Mouse (Mus musculus): Measurements from ENCODE around the gene Rhebl1. TPM values are rescaled to one million over a fixed set of nuclear protein-coding genes. Genes with fewer than 3 reads are reported as not detected.

Gene Rhebl1
- polyA plus RNA-seq, 1 experiment from 2014 or later = 9.4 TPM

DNA sequence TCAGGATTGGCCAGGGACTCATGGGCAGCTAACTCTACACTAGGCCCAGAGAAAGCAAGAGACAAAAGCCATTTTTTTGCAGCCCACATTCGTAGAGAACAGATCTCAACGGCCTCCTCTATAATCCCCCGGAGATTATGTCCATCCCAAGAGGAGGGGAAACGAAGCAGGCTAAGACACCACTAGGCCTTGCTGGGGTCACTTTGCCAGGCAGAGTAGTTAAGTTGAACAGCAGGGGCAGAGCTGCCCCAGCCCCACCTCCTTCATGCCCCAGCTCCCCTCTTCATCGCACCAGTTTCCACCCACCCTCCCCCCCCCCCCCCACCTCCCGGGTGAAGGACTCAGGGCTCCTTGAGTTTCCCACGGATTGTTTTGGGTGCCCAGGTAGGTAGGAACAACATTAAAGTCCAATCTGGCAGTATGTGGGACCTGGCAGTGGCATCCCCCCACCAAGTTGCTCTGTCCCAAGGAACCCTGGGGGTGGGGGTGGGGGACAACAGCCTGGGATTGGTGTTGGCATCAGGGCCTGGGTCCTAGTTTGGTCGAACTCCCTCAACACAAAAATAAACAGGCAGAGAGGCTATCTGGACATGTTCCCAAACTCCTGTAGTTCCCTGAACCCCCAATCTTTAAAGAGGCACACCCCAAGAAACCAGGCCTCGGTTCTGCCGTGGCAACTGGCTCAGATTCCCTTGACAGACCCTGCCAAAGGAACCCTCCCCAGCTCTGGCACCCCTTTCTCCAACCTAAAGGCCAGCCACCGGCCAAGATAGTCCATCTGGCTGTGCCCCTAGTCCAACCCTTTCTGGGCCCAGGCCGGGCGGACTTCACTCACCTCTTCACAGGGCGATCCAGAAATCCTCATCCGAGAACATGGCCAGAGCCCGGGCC is 23.9 kb downstream of the Rhebl1 start:
- H3K4me3 ChIP-seq (ENCODE audit: low read depth, low read length) = peak overlapping the region; percentile 87
- under 1% methylated on average over 14 of the region's 16 CpGs for WGBS
- no peaks in the 10 kb centered on the region for H3K27me3 ChIP-seq (replicated peaks; ENCODE audit: control insufficient read depth, insufficient read depth, low read length)
- H3K9ac ChIP-seq (ENCODE audit: low read depth, low read length) = peak overlapping the region; percentile 98
- H3K9me3 ChIP-seq (ENCODE audit: control insufficient read depth) = no peaks in the 10 kb centered on the region
- no peak for ATAC-seq
- H3K4me2 ChIP-seq (replicated peaks; ENCODE audit: low read depth) = peak overlapping the region; percentile 86
- H3K36me3 ChIP-seq (ENCODE audit: control insufficient read depth, insufficient read depth) = peaks cover 14% of the 10 kb centered on the region
- peak overlapping the region; percentile 98 for H3K27ac ChIP-seq (ENCODE audit: low read depth, low read length)
- no peak for TF ChIP-seq CTCF (IDR thresholded peaks at IDR 0.05; ENCODE audit: low read depth)
- 0 out of 2 replicates have a peak, but pooled peaks cover 7% of the 10 kb centered on the region for H3K4me1 ChIP-seq (replicated peaks; ENCODE audit: control insufficient read depth, insufficient read depth, low read length)

DNA sequence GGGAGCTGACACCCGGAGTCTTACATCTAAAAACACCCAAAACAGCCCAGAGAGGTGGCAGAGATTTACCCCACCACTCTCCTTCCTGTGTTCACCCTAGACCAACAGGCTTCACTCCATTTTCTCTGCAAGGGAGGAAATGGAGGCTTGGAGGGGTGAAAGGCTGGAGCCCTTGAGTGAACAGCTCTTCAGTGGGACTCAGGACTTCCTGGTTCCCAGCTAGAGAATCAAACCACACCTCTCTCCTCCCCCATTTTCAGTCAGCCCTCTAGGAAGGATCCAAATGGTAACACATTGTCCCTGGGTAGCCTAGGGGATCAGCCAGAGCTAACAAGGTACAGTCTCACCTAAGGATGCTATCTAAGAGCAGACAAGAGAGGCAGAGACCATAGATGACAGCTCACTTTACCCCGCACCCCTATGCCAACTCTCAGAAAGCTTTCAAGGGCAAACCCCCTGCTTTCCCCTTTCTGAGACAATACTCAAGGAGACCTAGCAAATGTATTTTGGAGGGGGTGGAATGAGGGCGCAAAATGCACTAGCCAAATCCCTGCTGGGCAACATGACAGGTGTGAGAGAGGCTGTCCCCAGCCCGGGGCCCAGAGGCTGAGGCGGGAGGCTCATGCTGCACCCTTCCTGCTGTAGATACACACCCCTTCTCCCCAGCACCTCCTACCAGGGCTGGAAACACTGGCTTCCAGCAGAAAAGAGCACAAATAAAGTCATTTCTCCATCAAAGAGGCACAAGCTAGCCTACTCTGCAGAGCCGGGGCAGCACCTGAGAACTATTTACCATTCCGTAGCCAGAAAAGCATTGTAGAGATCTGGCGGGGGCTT is 24.8 kb downstream of the Rhebl1 start:
- 0 out of 2 replicates have a peak overlapping the region, but pooled peaks have one; percentile 8 for H3K27ac ChIP-seq (ENCODE audit: low read depth, low read length)
- H3K4me1 ChIP-seq (replicated peaks; ENCODE audit: control insufficient read depth, insufficient read depth, low read length) = 0 out of 2 replicates have a peak, but pooled peaks cover 7% of the 10 kb centered on the region
- peaks cover 22% of the 10 kb centered on the region for H3K36me3 ChIP-seq (ENCODE audit: control insufficient read depth, insufficient read depth)
- peak overlapping the region; percentile 86 for H3K4me2 ChIP-seq (replicated peaks; ENCODE audit: low read depth)
- no peaks in the 10 kb centered on the region for H3K27me3 ChIP-seq (replicated peaks; ENCODE audit: control insufficient read depth, insufficient read depth, low read length)
- TF ChIP-seq CTCF (IDR thresholded peaks at IDR 0.05; ENCODE audit: low read depth) = no peak
- WGBS = 4% methylated on average over 8 of the region's 8 CpGs
- peak overlapping the region; percentile 87 for H3K4me3 ChIP-seq (ENCODE audit: low read depth, low read length)
- H3K9me3 ChIP-seq (ENCODE audit: control insufficient read depth) = no peaks in the 10 kb centered on the region
- ATAC-seq = no peak
- peak overlapping the region; percentile 98 for H3K9ac ChIP-seq (ENCODE audit: low read depth, low read length)

DNA sequence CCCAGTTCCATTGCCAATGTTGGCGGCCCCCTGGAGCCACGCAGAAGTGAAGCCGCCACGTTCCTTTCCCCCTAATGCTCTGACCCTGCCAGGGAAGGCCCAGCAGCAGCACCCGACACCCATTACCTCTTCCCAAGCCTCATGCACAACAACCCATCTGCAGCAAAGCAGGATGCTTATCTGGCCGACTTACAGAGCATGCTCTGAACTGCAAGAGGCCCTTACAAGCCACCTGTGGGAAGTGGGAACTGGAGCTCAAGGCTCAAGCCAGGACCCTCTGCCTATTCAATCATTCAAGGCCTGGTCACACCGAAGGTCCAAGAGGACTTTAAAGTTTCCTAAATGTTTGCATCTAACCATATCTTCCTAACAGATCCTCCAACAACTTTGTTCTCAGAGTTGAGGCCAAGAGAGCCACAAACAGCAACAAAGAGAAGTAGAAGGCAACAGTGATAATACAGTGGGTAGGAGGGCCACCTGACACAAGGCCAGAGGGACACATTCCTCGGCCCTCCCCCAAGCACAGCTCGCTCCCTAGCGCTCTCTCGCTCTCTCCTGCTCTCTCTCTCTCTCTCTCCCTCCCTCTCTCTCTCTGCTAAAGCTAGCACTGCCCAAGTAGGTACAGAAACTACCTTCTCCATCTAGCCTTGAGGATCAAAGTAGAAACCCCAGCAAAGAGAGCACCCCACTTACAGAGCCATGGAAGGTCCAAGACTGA is 25.8 kb downstream of the Rhebl1 start:
- 0 out of 2 replicates have a peak, but pooled peaks cover 7% of the 10 kb centered on the region for H3K4me1 ChIP-seq (replicated peaks; ENCODE audit: control insufficient read depth, insufficient read depth, low read length)
- no peak for ATAC-seq
- H3K9me3 ChIP-seq (ENCODE audit: control insufficient read depth) = no peaks in the 10 kb centered on the region
- no peak overlapping the region for H3K27ac ChIP-seq (ENCODE audit: low read depth, low read length)
- peak overlapping the region; percentile 86 for H3K4me2 ChIP-seq (replicated peaks; ENCODE audit: low read depth)
- H3K4me3 ChIP-seq (ENCODE audit: low read depth, low read length) = peak overlapping the region; percentile 87
- no peaks in the 10 kb centered on the region for H3K27me3 ChIP-seq (replicated peaks; ENCODE audit: control insufficient read depth, insufficient read depth, low read length)
- WGBS = 31% methylated on average over 11 of the region's 11 CpGs
- H3K36me3 ChIP-seq (ENCODE audit: control insufficient read depth, insufficient read depth) = peaks cover 33% of the 10 kb centered on the region
- no peak for TF ChIP-seq CTCF (IDR thresholded peaks at IDR 0.05; ENCODE audit: low read depth)
- H3K9ac ChIP-seq (ENCODE audit: low read depth, low read length) = peak overlapping the region; percentile 28

DNA sequence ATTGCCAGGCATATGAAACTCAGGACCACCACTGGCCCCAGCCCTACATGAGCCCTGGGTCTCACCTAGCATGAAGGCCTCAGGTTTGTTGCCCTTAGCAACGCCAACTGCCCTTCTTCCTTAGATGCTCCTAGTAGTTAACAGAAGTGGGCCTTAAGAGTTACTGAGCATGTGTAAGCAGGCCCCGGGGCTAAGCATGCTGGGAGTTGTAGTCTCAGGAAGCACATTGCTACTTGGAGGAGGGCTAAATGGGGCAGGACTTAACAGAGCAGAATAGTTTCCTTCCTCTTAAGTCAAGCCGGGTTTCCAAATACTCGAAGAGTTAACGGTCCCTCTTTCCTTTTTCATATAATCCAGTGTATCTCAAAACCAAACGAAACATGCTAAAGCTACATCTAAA is 27.0 kb downstream of the Rhebl1 start:
- Histone ChIP-seq H3K27me3 (replicated peaks; ENCODE audit: control insufficient read depth, insufficient read depth, low read length) (no peaks in the 10 kb centered on the region), H3K36me3 (ENCODE audit: control insufficient read depth, insufficient read depth) (peaks cover 45% of the 10 kb centered on the region), H3K27ac (ENCODE audit: low read depth, low read length) (no peak overlapping the region), H3K9ac (ENCODE audit: low read depth, low read length) (no peak overlapping the region), H3K4me3 (ENCODE audit: low read depth, low read length) (no peak overlapping the region), H3K4me1 (replicated peaks; ENCODE audit: control insufficient read depth, insufficient read depth, low read length) (0 out of 2 replicates have a peak, but pooled peaks cover 4% of the 10 kb centered on the region), H3K9me3 (ENCODE audit: control insufficient read depth) (no peaks in the 10 kb centered on the region), H3K4me2 (replicated peaks; ENCODE audit: low read depth) (peak overlapping the region; percentile 86; the same call in 1 of the 2 replicates)
- TF ChIP-seq CTCF (IDR thresholded peaks at IDR 0.05; ENCODE audit: low read depth) = no peak
- 39% methylated on average over 6 of the region's 6 CpGs for WGBS
- ATAC-seq = no peak

DNA sequence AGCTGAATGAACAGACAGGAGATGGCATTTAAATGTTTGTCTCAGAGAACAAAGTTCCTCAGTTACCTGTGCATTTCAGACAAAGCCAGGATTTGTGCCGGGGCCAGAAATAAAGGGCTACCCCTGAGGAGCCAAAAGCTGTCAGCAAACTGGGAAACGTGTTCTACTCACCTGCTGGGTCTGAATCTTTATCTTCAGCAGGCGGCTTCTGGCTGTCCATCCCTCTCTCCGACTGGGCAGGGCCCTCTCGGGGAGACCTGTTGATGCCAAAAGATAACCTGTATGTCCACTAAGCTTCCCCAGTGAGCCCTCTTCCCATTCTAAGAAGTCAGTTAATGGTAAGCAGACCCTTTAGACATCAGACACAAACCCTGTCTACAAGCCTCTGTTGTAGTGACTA is 27.8 kb downstream of the Rhebl1 start:
- WGBS = 75% methylated on average over 5 of the region's 5 CpGs
- H3K9me3 ChIP-seq (ENCODE audit: control insufficient read depth) = no peaks in the 10 kb centered on the region
- H3K4me2 ChIP-seq (replicated peaks; ENCODE audit: low read depth) = no peak overlapping the region
- H3K4me1 ChIP-seq (replicated peaks; ENCODE audit: control insufficient read depth, insufficient read depth, low read length) = 0 out of 2 replicates have a peak, but pooled peaks cover 4% of the 10 kb centered on the region
- no peaks in the 10 kb centered on the region for H3K27me3 ChIP-seq (replicated peaks; ENCODE audit: control insufficient read depth, insufficient read depth, low read length)
- no peak overlapping the region for H3K9ac ChIP-seq (ENCODE audit: low read depth, low read length)
- peaks cover 53% of the 10 kb centered on the region for H3K36me3 ChIP-seq (ENCODE audit: control insufficient read depth, insufficient read depth)
- no peak for TF ChIP-seq CTCF (IDR thresholded peaks at IDR 0.05; ENCODE audit: low read depth)
- H3K4me3 ChIP-seq (ENCODE audit: low read depth, low read length) = no peak overlapping the region
- no peak for ATAC-seq
- no peak overlapping the region for H3K27ac ChIP-seq (ENCODE audit: low read depth, low read length)

Data from intestine, postnatal 0 days (tissue).